Mouse (Mus musculus) stomach, postnatal 0 days (tissue): ENCODE results near the gene Cyth3. TPM values are rescaled to one million over a fixed set of nuclear protein-coding genes. Genes with fewer than 3 reads are reported as not detected.
A peak's percentile ranks its signal among the peaks of the same experiment; 100 is the strongest.

Source experiments
- ATAC-seq: fragments of 200-750 bp; cut with Nextera tagmentation; 2 replicates; pipeline ENCODE4 v1.8.0; 2017; ENCODE audit not compliant: low FRiP score, low TSS enrichment
- DNase-seq: peaks from one replicate; pipeline ENCODE4 v3.0.0-alpha.2; 2016; ENCODE audit warnings: low spot score
- H3K27ac ChIP-seq: fragments of 300-500 bp; sonication (generic); replicated peaks from 2 replicates; pipeline ENCODE4 v1.5.1; 2014; ENCODE audit warnings: mild to moderate bottlenecking, control low read depth
- H3K27me3 ChIP-seq: fragments of 300-500 bp; sonication (generic); 2 replicates; pipeline ENCODE4 v1.6.1; 2014; ENCODE audit warnings: low read length; ENCODE audit not compliant: control insufficient read depth, insufficient read depth
- H3K36me3 ChIP-seq: fragments of 300-500 bp; sonication (generic); 2 replicates; pipeline ENCODE4 v1.6.1; 2014; ENCODE audit warnings: low read length, mixed read lengths; ENCODE audit not compliant: control insufficient read depth, insufficient read depth
- H3K4me1 ChIP-seq: fragments of 300-500 bp; sonication (generic); replicated peaks from 2 replicates; pipeline ENCODE4 v1.6.1; 2014; ENCODE audit warnings: antibody characterized with exemption; ENCODE audit not compliant: control insufficient read depth, insufficient read depth
- H3K4me2 ChIP-seq: fragments of 300-500 bp; sonication (generic); replicated peaks from 2 replicates; pipeline ENCODE4 v1.6.1; 2014; ENCODE audit warnings: low read depth, mild to moderate bottlenecking, control low read depth, moderate library complexity
- H3K4me3 ChIP-seq: fragments of 300-500 bp; sonication (generic); 2 replicates; pipeline ENCODE4 v1.5.1; 2014; ENCODE audit warnings: low read depth, low read length, control low read depth
- H3K9ac ChIP-seq: fragments of 300-500 bp; sonication (generic); 2 replicates; pipeline ENCODE4 v1.6.1; 2014; ENCODE audit warnings: mild to moderate bottlenecking, low read length, control low read depth, mixed read lengths
- H3K9me3 ChIP-seq: fragments of 300-500 bp; sonication (generic); 2 replicates; pipeline ENCODE4 v1.6.1; 2016; ENCODE audit warnings: low read length; ENCODE audit not compliant: control insufficient read depth
- CTCF ChIP-seq: IDR thresholded peaks from 2 replicates; pipeline ENCODE4 v1.5.1; 2016; ENCODE audit warnings: antibody characterized with exemption, low read depth, mild to moderate bottlenecking, moderate library complexity
- EP300 ChIP-seq: optimal IDR thresholded peaks from 2 replicates; pipeline ENCODE3; 2016; ENCODE audit warnings: antibody characterized with exemption
- WGBS: fragments of 180-500 bp; shearing (Covaris S2); extraction: QIAGEN DNeasy Blood & Tissue Kit; methylation state at CpG from one replicate; pipeline ENCODE4 v1.1.7; 2014; 5-methylcytosine and 5-hydroxymethylcytosine counted together
- polyA plus RNA-seq: library from polyadenylated mRNA; unstranded; fragments of >200 nt; fragmentation: Nextera tagmentation; extraction: Ambion mirVana; gene quantifications from 2 replicates; pipeline ENCODE4 v1.2.1, GENCODE M21; 2015

Cyth3 gene
- polyA plus RNA-seq, 1 experiment from 2014 or later: 32.7 TPM

- WGBS: 90% methylated on average over 1 of the region's 1 CpGs
- H3K4me2 ChIP-seq: no peak overlapping the region
- H3K4me3 ChIP-seq: no peak overlapping the region
- DNase-seq: no peak
- H3K27me3 ChIP-seq: no peaks in the 10 kb centered on the region
- TF ChIP-seq EP300 (no peak), CTCF (no peak)
- H3K4me1 ChIP-seq: peaks cover 9% of the 10 kb centered on the region; the same call in 1 of the 2 replicates
- no peaks in the 10 kb centered on the region for H3K9me3 ChIP-seq
- ATAC-seq: no peak
- no peak overlapping the region for H3K27ac ChIP-seq
- H3K36me3 ChIP-seq: no peaks in the 10 kb centered on the region
- no peak overlapping the region for H3K9ac ChIP-seq
Measured at GRCm38 (mm10) chr5:143627926-143628325, 5.7 kb downstream of the Cyth3 start.

GRCm38 (mm10) chr5:143629686-143630085 lies 7.4 kb downstream of the Cyth3 start:
- Histone ChIP-seq H3K27ac (no peak overlapping the region), H3K36me3 (no peaks in the 10 kb centered on the region), H3K4me2 (no peak overlapping the region), H3K27me3 (no peaks in the 10 kb centered on the region), H3K9ac (no peak overlapping the region), H3K4me3 (no peak overlapping the region), H3K9me3 (no peaks in the 10 kb centered on the region), H3K4me1 (peaks cover 14% of the 10 kb centered on the region)
- 89% methylated on average over 8 of the region's 8 CpGs for WGBS
- DNase-seq: no peak
- TF ChIP-seq CTCF (no peak), EP300 (no peak)
- ATAC-seq: no peak

- Histone ChIP-seq H3K27ac (no peak overlapping the region), H3K27me3 (no peaks in the 10 kb centered on the region), H3K9ac (no peak overlapping the region), H3K9me3 (no peaks in the 10 kb centered on the region), H3K4me3 (no peak overlapping the region), H3K4me2 (no peak overlapping the region), H3K36me3 (no peaks in the 10 kb centered on the region), H3K4me1 (peaks cover 14% of the 10 kb centered on the region)
- DNase-seq: no peak
- ATAC-seq: no peak
- WGBS: 99% methylated on average over 3 of the region's 3 CpGs
- TF ChIP-seq CTCF (peak; percentile 60), EP300 (no peak)
Measured at GRCm38 (mm10) chr5:143630214-143630613, 8.0 kb downstream of the Cyth3 start.

GRCm38 (mm10) chr5:143630738-143631137 lies 8.5 kb downstream of the Cyth3 start:
- DNase-seq: no peak
- 91% methylated on average over 8 of the region's 8 CpGs for WGBS
- Histone ChIP-seq H3K4me1 (peaks cover 14% of the 10 kb centered on the region), H3K36me3 (no peaks in the 10 kb centered on the region), H3K27me3 (no peaks in the 10 kb centered on the region), H3K27ac (no peak overlapping the region), H3K4me2 (no peak overlapping the region), H3K9ac (no peak overlapping the region), H3K9me3 (no peaks in the 10 kb centered on the region), H3K4me3 (no peak overlapping the region)
- ATAC-seq: no peak
- TF ChIP-seq EP300: no peak
- no peak for TF ChIP-seq CTCF

- Histone ChIP-seq H3K4me2 (no peak overlapping the region), H3K4me3 (no peak overlapping the region), H3K9me3 (no peaks in the 10 kb centered on the region), H3K27me3 (no peaks in the 10 kb centered on the region), H3K9ac (no peak overlapping the region), H3K36me3 (no peaks in the 10 kb centered on the region), H3K4me1 (peaks cover 18% of the 10 kb centered on the region; the same call in 1 of the 2 replicates), H3K27ac (peak overlapping the region; percentile 71)
- 65% methylated on average over 8 of the region's 8 CpGs for WGBS
- no peak for ATAC-seq
- TF ChIP-seq CTCF (no peak), EP300 (no peak)
- DNase-seq: no peak
Measured at GRCm38 (mm10) chr5:143631559-143631958, 9.3 kb downstream of the Cyth3 start.

- ATAC-seq (peak; percentile 67), DNase-seq (no peak)
- peaks cover 16% of the 10 kb centered on the region; the same call in 1 of the 2 replicates for H3K4me1 ChIP-seq
Measured at GRCm38 (mm10) chr5:143632674-143633557, 10.7 kb downstream of the Cyth3 start.

More at GRCm38 (mm10) chr5:143632674-143633557, 10.7 kb downstream of the Cyth3 start:
- no peaks in the 10 kb centered on the region for H3K36me3 ChIP-seq
- peak overlapping the region; percentile 18; the same call in 1 of the 2 replicates for H3K9ac ChIP-seq
- WGBS: 17% methylated on average over 9 of the region's 9 CpGs
- H3K27me3 ChIP-seq: no peaks in the 10 kb centered on the region
- H3K27ac ChIP-seq: peak overlapping the region; percentile 85
- peak overlapping the region; percentile 2; the same call in 1 of the 2 replicates for H3K4me2 ChIP-seq
- no peaks in the 10 kb centered on the region for H3K9me3 ChIP-seq
- H3K4me3 ChIP-seq: no peak overlapping the region
- no peak for TF ChIP-seq CTCF
- no peak for TF ChIP-seq EP300
